Mouse (Mus musculus): ENCODE measurements around the gene Rnf145.

DNA sequence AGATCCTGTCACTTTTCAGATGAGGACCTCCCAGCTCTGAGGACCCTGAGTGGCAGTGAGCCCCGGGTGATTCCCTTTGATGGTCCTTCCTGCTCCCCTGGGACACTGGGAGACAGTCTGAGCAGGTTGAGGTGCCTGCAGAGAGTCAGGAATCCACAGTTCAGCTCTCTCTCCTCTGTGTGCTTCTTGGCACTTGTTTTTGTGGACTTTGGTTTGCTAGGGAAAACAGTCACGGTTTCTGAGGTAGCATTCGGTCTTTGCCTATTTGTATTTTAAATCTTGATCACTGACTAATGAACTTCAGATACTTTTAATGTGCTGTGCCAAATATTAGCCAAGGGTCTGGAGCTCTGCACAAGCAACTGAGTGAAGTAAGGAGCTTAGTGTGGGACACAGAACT is 54.6 kb downstream of the Rnf145 start:
- TF ChIP-seq POLR2A (IDR thresholded peaks at IDR 0.05; ENCODE audit: borderline replicate concordance, insufficient read depth, low read length) (no peak), CTCF (IDR thresholded peaks at IDR 0.05; ENCODE audit: borderline replicate concordance, insufficient read depth, low read depth, low read length) (no peak)

Data from cerebellum, adult 2 months (tissue).